Mouse (Mus musculus) small intestine, adult 2 months (tissue): Measurements from ENCODE around the gene Ppara.
"Not testable (repeated sequence)": the region's sequence is repeated elsewhere in the genome, so short reads cannot be mapped to it uniquely, and the experiment has no call there.

Experiments
- CTCF ChIP-seq: fragments of 200-500 bp; IDR thresholded peaks from 2 replicates; pipeline ENCODE4 v1.5.1; 2012; ENCODE audit warnings: low read depth, mild to moderate bottlenecking, control low read depth, inconsistent platforms, low read length, moderate library complexity, mixed read lengths; ENCODE audit not compliant: insufficient replicate concordance, insufficient read length; ENCODE audit errors: extremely low read depth
- POLR2A ChIP-seq: fragments of 200-500 bp; IDR thresholded peaks from 2 replicates; pipeline ENCODE4 v1.6.1; 2012; ENCODE audit warnings: low read depth, mild to moderate bottlenecking, control low read depth, inconsistent platforms, low read length, moderate library complexity

DNA sequence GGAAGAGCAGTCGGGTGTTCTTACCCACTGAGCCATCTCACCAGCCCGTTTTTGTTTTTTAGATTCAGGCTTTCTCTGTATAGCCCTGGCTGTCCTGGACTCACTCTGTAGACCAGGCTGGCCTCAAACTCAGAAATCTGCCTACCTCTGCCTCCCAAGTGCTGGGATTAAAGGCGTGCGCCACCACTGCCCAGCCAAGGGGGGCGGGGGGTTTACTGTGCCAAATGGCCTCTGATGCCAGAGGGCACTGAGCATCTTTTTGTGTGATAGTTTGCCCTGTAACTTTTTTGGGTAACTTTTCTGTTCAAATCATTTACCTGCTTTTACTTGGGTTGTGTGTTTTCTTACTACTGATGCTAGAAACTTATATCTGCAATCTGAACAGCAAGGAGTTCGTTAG is 44.1 kb downstream of the Ppara start:
- not testable (repeated sequence) for TF ChIP-seq CTCF, POLR2A
